Mouse (Mus musculus) left cerebral cortex, postnatal 4 days (tissue): ENCODE measurements around the gene Tbl1xr1. TPM values are rescaled to one million over a fixed set of nuclear protein-coding genes. Genes with fewer than 3 reads are reported as not detected.

Source experiments
- DNase-seq: peaks from one replicate; pipeline ENCODE4 v3.0.0-alpha.2; 2022
- intact Hi-C: fragments of 180-260 bp; cut with DNase I; formaldehyde crosslinking; loops from one replicate; pipeline ENCODE4 v1.15.1; 2025
- total RNA-seq, 2 experiments: library from RNA; stranded (reverse); gene quantifications; 2 replicates each; pipeline ENCODE4 v1.2.3; 2021

The Tbl1xr1 gene
- total RNA-seq, 2 experiments from 2014 or later = 104 to 122 TPM

DNA sequence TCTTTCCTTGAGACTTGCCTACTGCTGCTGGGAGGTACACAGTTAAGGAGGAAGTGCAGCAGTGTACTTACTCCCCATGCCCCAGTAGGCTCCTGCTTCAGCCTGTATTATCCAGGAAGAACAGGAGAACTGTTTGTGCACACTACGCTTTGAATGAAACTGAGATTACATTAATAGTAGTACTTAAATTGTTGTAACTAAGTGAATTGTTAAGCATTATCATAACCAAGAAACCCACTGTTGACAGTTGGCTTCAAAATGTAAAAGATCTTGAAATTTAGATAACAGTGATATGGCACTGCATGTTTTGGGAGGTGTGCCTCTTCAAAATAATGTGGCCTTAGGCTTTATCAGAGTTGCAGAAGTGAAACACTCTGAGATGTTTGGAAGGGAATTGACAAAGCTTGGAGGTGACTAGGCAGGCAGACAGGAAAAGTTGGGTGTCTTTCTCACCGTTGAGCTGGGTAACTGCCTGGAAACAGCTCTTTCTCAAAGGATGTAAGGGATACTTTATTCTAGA lies 62.2 kb downstream of the Tbl1xr1 start:
- intact Hi-C loops = no loop called here
- no peak for DNase-seq

- intact Hi-C loops = no loop called here
- DNase-seq = no peak
These were observed 63.7 kb downstream of the Tbl1xr1 start for GRCm38 (mm10) chr3:22140111-22140658.

GRCm38 (mm10) chr3:22141984-22142719 lies 65.7 kb downstream of the Tbl1xr1 start:
- intact Hi-C loops = no loop called here
- DNase-seq = no peak

DNA sequence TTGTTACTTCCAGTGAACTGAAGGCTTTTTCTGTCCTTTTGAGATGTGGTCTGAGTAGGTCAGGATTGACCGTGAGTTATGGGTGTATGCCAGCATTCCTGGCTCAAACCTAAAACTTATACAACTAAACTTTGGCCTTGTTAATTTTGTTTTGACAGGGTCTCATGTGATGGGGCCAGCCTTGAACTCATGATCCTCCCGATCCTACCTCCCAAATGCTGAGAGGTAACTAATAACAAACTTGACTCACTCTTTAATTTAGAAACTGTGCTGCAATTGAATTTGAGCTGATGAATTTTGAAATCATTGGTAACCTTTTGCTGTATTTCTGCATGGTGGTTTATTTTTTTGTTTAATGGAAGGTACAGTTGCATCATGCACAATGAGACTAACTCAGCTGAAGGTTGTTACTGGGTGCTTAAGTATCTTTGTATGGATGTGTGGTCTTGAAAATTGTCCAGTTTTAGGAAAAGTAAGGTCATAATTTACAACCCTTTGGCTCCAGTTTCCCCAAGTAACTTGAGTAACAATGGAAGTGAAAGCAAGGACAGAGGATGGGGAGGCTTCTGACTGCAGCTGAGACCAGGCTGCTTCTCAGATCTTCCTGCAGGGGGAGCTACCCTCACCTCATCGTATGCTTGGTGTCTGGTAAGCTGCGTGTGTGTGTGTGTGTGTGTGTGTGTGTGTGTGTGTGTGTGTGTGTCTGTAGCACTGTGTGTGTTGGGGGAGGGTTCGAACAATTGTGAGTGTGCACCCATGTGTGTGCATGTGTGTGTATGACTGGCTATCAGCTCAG lies 66.6 kb downstream of the Tbl1xr1 start:
- no peak for DNase-seq

GRCm38 (mm10) chr3:22144255-22144654 lies 67.8 kb downstream of the Tbl1xr1 start:
- DNase-seq = no peak
- intact Hi-C loops = no loop called here

More for the DNA sequence above, 66.6 kb downstream of the Tbl1xr1 start:
- intact Hi-C loops = no loop called here

- intact Hi-C loops = no loop called here
- DNase-seq = no peak
These were observed 71.0 kb downstream of the Tbl1xr1 start for GRCm38 (mm10) chr3:22147433-22147927.

- DNase-seq = no peak
- intact Hi-C loops = no loop called here
These were observed 72.0 kb downstream of the Tbl1xr1 start for GRCm38 (mm10) chr3:22148306-22148932.

DNA sequence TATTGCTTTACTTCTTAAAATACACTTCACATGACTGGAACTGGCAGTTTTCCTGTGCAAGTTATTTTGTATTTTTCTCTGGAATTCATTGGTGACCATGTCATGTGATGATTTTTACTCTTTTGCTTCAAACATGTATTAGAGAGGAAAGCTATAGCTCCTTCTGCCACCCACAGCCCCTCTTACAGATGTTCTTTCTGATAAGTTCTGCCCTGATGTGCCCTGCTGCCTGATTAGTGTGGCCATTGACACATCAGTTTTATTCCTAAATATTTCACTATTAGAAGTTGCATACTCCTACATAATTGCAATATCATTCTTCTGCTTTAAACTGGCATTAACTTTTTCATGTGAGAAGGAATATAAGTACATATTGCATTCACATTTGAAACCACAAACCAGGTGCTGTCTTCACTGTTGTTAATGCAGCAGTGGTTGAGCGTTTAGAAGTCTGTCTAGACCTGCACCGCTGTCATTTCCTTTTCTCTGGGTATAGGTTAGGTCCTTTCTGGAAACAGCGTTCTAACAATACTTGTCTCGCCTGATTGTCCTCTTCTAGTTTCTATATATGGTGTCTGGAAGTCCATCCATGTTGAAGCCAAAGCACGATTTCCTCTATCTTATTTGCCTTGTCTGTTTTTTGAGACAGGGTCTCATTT lies 74.5 kb downstream of the Tbl1xr1 start:
- intact Hi-C loops = no loop called here
- DNase-seq = no peak

DNA sequence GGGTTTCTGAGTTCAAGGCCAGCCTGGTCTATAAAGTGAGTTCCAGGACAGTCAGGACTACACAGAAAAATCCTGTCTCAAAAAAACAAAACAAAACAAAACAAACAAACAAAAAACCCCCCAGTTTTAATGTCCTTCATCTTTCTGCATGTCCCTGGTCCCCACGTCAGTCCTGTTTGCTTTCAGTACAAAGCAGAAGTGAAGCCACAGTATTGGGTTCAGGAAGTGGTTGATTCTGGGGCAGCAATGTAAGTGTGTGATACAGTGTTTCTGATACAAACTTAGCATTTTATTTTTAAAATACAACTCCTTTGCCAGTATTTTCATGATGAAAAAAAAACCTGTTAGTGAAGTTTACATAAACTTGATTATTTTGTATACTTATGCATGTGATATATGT lies 76.3 kb downstream of the Tbl1xr1 start:
- intact Hi-C loops = no loop called here
- no peak for DNase-seq

DNA sequence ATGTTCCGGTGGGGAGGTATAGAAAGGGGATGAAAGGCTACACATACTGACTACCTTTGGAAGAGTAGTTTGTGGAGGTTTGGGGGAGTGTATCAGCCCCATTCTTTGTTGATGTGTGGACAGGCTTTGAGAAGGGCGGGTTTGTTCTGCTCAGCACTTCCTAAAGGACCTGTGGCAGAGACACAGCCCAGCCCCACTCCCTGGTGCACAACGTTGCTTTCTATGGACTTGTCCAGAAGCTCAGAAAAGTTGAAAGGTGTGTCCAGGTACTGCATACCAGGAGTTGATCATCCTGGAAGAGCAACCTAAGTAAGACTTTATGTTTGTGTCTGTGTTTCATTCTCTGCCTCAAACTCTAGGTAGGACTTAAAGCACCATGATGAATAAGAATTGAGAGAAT lies 78.1 kb downstream of the Tbl1xr1 start:
- no peak for DNase-seq
- intact Hi-C loops = no loop called here

DNA sequence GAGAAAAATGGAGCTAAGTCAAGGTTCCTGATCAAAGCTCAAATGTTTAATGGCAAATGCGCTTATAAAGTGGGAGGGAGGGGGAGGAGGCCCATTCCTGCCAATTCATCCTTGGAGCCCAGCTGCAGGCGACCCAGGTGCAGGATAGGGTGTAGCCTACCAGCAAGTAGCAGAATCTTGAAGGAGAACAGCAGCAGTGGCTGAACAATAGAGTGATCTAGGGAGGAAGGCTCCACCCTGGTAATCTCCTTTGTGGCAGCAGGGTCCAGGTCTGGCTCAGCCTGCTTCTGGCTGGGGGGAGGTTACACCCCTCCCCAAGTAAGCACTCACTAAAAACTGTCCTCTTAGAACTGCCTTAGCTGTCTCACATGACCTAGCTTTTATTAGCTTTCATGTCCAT lies 79.9 kb downstream of the Tbl1xr1 start:
- intact Hi-C loops = no loop called here
- no peak for DNase-seq

DNA sequence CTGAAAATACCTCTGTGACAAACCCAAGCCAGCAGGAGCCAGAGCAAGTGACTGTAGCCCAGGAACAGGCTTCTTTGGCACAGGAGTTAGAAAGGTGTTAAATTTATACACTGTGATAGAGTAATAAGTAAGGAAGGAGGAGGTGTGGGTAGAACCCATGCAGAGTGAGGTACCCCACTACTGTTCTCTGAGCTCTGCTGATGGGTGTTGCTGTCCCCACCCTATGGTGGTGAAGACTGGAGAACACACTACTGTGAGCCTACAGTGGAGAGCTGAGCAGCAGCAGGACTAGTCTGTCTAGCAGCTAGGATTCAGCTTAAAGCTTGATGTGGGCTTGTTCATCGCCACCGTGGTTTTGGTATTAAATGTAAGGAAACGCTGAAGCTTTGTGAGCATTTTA lies 86.5 kb downstream of the Tbl1xr1 start:
- intact Hi-C loops = no loop called here
- no peak for DNase-seq

DNA sequence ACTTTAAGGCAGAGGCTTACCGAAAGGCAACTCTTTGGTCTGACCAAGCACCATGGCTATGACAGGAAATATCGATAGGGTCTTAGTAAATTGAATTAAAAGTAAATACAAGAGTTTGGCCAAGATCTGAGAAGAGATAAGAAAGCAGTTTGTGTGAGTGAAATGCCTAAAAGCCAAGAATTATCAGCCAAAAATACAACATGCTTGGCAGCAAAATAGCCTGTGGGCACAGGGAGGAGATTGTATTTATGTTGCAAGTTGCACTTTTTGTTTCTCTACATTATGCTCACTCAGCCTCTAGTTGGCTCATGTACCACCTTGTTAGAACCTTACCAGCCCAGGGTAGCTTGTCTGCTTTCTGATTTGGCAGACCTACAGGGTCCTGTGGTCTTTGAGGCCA lies 91.4 kb downstream of the Tbl1xr1 start:
- no peak for DNase-seq

GRCm38 (mm10) chr3:22168432-22168831 lies 92.0 kb downstream of the Tbl1xr1 start:
- intact Hi-C loops = no loop called here
- no peak for DNase-seq

More for the DNA sequence above, 91.4 kb downstream of the Tbl1xr1 start:
- intact Hi-C loops = no loop called here

- intact Hi-C loops = no loop called here
These were observed 95.1 kb downstream of the Tbl1xr1 start for GRCm38 (mm10) chr3:22171526-22171925.

GRCm38 (mm10) chr3:22172410-22172809 lies 96.0 kb downstream of the Tbl1xr1 start:
- intact Hi-C loops = no loop called here
- no peak for DNase-seq

More at GRCm38 (mm10) chr3:22171526-22171925, 95.1 kb downstream of the Tbl1xr1 start:
- no peak for DNase-seq

DNA sequence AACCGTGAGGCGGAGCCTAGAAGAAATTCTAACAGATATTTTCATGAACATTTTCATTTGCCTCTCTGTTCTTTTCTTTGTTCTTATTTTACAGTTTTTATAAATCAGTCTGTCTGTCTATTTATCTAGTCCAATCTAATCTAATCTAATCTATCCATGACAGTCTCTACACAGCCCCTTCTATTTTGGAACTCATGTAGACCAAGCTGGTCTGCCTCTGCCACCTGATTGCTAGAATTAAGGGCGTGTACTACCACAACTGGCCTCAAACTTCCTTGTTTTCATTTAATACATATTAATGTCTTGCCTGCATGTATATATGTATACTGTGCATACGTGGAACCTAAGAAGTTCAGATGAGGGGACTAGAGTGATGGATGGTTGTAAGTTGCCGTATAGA lies 96.7 kb downstream of the Tbl1xr1 start:
- no peak for DNase-seq
- intact Hi-C loops = no loop called here

GRCm38 (mm10) chr3:22174232-22174631 lies 97.8 kb downstream of the Tbl1xr1 start:
- intact Hi-C loops = no loop called here
- no peak for DNase-seq

GRCm38 (mm10) chr3:22180076-22180475 lies 103.6 kb downstream of the Tbl1xr1 start:
- intact Hi-C loops = no loop called here
- no peak for DNase-seq

DNA sequence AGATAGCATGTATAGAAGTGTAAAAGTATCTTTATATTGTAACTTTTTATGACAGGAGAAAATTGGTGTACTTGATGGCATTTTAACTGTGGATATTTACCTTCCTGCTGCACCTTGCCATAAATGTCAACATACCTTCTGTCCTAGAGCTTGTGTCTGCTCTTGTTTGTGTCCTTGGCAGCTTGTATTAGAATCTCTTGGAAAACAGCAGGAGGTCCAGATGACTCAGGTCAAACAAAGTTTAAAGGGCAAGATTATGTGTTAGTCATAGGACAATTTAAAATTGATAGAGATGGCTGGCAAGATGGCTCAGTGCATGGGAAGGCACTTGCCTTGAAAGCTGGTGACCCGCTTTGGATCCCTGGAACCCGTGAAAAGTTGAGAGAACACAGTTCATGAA lies 104.6 kb downstream of the Tbl1xr1 start:
- no peak for DNase-seq
- intact Hi-C loops = no loop called here
